In genomic region chr2:181550233-181550632, GRCm38 (mm10) we compare ENCODE assay signal across 25 mouse cellular contexts. TPM values are rescaled to one million over a fixed set of nuclear protein-coding genes. Genes with fewer than 3 reads are reported as not detected.
DNase-seq lines count a peak whose midpoint lies in the region; ATAC-seq and TF ChIP-seq lines count a peak whose summit lies in the region.
"Had no signal": no experiment of that assay in that cellular context is flagged by ENCODE, and none has a peak within 500 bp of the region (broad histone marks: within the 10 kb centered on the region; RNA-seq: fewer than 3 reads in every experiment).

No protein-coding gene starts in this region.

- H3K9me3 ChIP-seq in liver, postnatal 0 days (ENCODE audit: low read length) = no peaks in the 10 kb centered on the region
- H3K9me3 ChIP-seq in hindbrain, embryonic 10.5 days = no peaks in the 10 kb centered on the region
- H3K9me3 ChIP-seq: forebrain, embryonic 10.5 days; forebrain, embryonic 13.5 days; heart, embryonic 10.5 days; heart, embryonic 13.5 days; hindbrain, embryonic 12.5 days; hindbrain, embryonic 15.5 days had no signal

- no peaks in the 10 kb centered on the region for H3K27me3 ChIP-seq in C2C12 (ENCODE audit: control insufficient read depth, insufficient read depth, insufficient read length)
- H3K27me3 ChIP-seq in liver, postnatal 0 days (ENCODE audit: insufficient read depth, low read length) = no peaks in the 10 kb centered on the region
- H3K27me3 ChIP-seq in hindbrain, embryonic 10.5 days (ENCODE audit: insufficient read depth, poor library complexity, severe bottlenecking) = no peaks in the 10 kb centered on the region
- H3K27me3 ChIP-seq: forebrain, embryonic 13.5 days; heart, embryonic 13.5 days; hindbrain, embryonic 12.5 days; hindbrain, embryonic 15.5 days had no signal

- no peak for TF ChIP-seq CTCF in gastrocnemius, adult 2 months (IDR thresholded peaks at IDR 0.05)
- no peak for TF ChIP-seq CTCF in C2C12 (IDR thresholded peaks at IDR 0.05; ENCODE audit: control insufficient read depth, insufficient read depth, insufficient read length)
- no peak for TF ChIP-seq CTCF in liver, postnatal 0 days (IDR thresholded peaks at IDR 0.05; ENCODE audit: low read depth)

- WGBS in liver, postnatal 0 days (ENCODE audit: insufficient replicate concordance) = 95% methylated on average over 2 of the region's 2 CpGs
- 93% methylated on average over 2 of the region's 2 CpGs for WGBS in hindbrain, embryonic 10.5 days

- no peak for ATAC-seq in liver, postnatal 0 days
- ATAC-seq: activated CD4-positive, CD25-positive, alpha-beta regulatory T cell, adult 4 months; forebrain, embryonic 13.5 days; forebrain, embryonic 16.5 days; intestine, postnatal 0 days had no signal

- intact Hi-C loops in gastrocnemius, adult 2 months (cut with DNase I) = no loop called here
- intact Hi-C loops in gastrocnemius, postnatal 14 days (cut with DNase I; ENCODE audit: low total_unique reads) = no loop called here

- no peak overlapping the region for H3K4me2 ChIP-seq in liver, postnatal 0 days (ENCODE audit: low read depth, low read length)
- H3K4me2 ChIP-seq: forebrain, embryonic 13.5 days; heart, embryonic 13.5 days; hindbrain, embryonic 12.5 days; hindbrain, embryonic 15.5 days had no signal

- no peak overlapping the region for H3K27ac ChIP-seq in gastrocnemius, adult 2 months
- no peak overlapping the region for H3K27ac ChIP-seq in liver, postnatal 0 days (ENCODE audit: low read depth)
- H3K27ac ChIP-seq in hindbrain, embryonic 10.5 days = no peak overlapping the region
- H3K27ac ChIP-seq: forebrain, embryonic 10.5 days; forebrain, embryonic 13.5 days; heart, embryonic 10.5 days; heart, embryonic 13.5 days; hindbrain, embryonic 12.5 days; hindbrain, embryonic 15.5 days had no signal

- peaks cover 66% of the 10 kb centered on the region for H3K36me3 ChIP-seq in C2C12 (ENCODE audit: control insufficient read depth, insufficient read depth)
- H3K36me3 ChIP-seq in liver, postnatal 0 days (replicated peaks; ENCODE audit: insufficient read depth, low read length) = peaks cover 67% of the 10 kb centered on the region
- H3K36me3 ChIP-seq in hindbrain, embryonic 10.5 days = peaks cover 91% of the 10 kb centered on the region

- no peak overlapping the region for H3K4me3 ChIP-seq in gastrocnemius, adult 2 months
- H3K4me3 ChIP-seq in C2C12 (ENCODE audit: insufficient read depth, poor library complexity, severe bottlenecking) = no peak overlapping the region
- H3K4me3 ChIP-seq in liver, postnatal 0 days (ENCODE audit: low read depth, low read length) = no peak overlapping the region
- no peak overlapping the region for H3K4me3 ChIP-seq in hindbrain, embryonic 10.5 days
- H3K4me3 ChIP-seq: forebrain, embryonic 10.5 days; forebrain, embryonic 13.5 days; heart, embryonic 10.5 days; heart, embryonic 13.5 days; hindbrain, embryonic 12.5 days; hindbrain, embryonic 15.5 days had no signal

- peak; percentile 71 for DNase-seq in gastrocnemius, adult 2 months
- no peak for DNase-seq in gastrocnemius, postnatal 4 days (ENCODE audit: low spot score in 2 of 2)
- DNase-seq in gastrocnemius, postnatal 14 days = peak; percentile 41
- peak; percentile 46 for DNase-seq in skeletal muscle tissue, adult 2 months (ENCODE audit: low read depth, low spot score)
- DNase-seq in liver, postnatal 0 days = no peak
- DNase-seq in hindbrain, embryonic 10.5 days (ENCODE audit: low spot score) = no peak
- DNase-seq: adrenal gland, adult 8-10 months; adrenal gland, postnatal 25 days; B cell, adult 2 months; cerebellum, adult 11-12 months; cerebellum, adult 9-10 months; cerebellum, postnatal 14 days; heart, adult 18-20 months; heart, postnatal 14 days; heart, postnatal 4 days had no signal

- peaks cover 11% of the 10 kb centered on the region for H3K79me2 ChIP-seq in C2C12 (ENCODE audit: control insufficient read depth, insufficient read depth)

- no peak overlapping the region for H3ac ChIP-seq in C2C12 (ENCODE audit: control insufficient read depth, insufficient read length, low read depth)

- H3K4me1 ChIP-seq in liver, postnatal 0 days (ENCODE audit: insufficient read depth) = no peaks in the 10 kb centered on the region
- H3K4me1 ChIP-seq in hindbrain, embryonic 10.5 days (replicated peaks) = no peaks in the 10 kb centered on the region
- H3K4me1 ChIP-seq: forebrain, embryonic 10.5 days; forebrain, embryonic 13.5 days; heart, embryonic 10.5 days; hindbrain, embryonic 12.5 days; hindbrain, embryonic 15.5 days had no signal

- no peak for TF ChIP-seq EP300 in liver, postnatal 0 days (IDR thresholded peaks at IDR 0.05; ENCODE audit: low read depth)

- H3K9ac ChIP-seq in liver, postnatal 0 days (replicated peaks) = no peak overlapping the region
- H3K9ac ChIP-seq: forebrain, embryonic 13.5 days; heart, embryonic 13.5 days; hindbrain, embryonic 12.5 days; hindbrain, embryonic 15.5 days had no signal

- peaks cover 2% of the 10 kb centered on the region for H3K79me3 ChIP-seq in C2C12 (ENCODE audit: low read depth)

TF ChIP-seq in C2C12, 6 proteins besides CTCF, POLR2A, EP300 and RAD21:
- TF ChIP-seq USF1 (IDR thresholded peaks at IDR 0.05; ENCODE audit: low read depth) (no peak), MYOD1 (IDR thresholded peaks at IDR 0.05; ENCODE audit: control insufficient read depth, insufficient read length, low read depth) (peak; percentile 48), MYOG (IDR thresholded peaks at IDR 0.05; ENCODE audit: control insufficient read depth, extremely low read depth, insufficient read length) (no peak)

RNA-seq across cellular contexts. Expression of gene Dnajc5, which starts 29.9 kb away (rescaled TPM):
- 10 to 100 TPM; 43.7 to 46.6 TPM for total RNA-seq in gastrocnemius, adult 2 months (2021)
- 10 to 100 TPM; 84.7 to 88.0 TPM for total RNA-seq in gastrocnemius, postnatal 4 days (2021)
- 34.3 TPM for polyA plus RNA-seq in C2C12 (2012; fragmentation: generic; extraction: Trizol)
- total RNA-seq in gastrocnemius, postnatal 14 days (2021) = 10 to 100 TPM; 47.8 to 51.8 TPM
- 20.5 and 24.7 TPM in 2 replicates for polyA plus RNA-seq in liver, postnatal 0 days (2015; fragmentation: Nextera tagmentation; extraction: Ambion mirVana)
- 101 and 108 TPM in 2 replicates for polyA plus RNA-seq in hindbrain, embryonic 10.5 days (2016; fragmentation: Nextera tagmentation; extraction: Ambion mirVana)

RNA-seq across cellular contexts. Expression of gene Uckl1, which starts 34.5 kb away (rescaled TPM):
- 10 to 100 TPM; 26.1 to 29.1 TPM for total RNA-seq in gastrocnemius, adult 2 months (2021)
- total RNA-seq in gastrocnemius, postnatal 4 days (2021) = 10 to 100 TPM; 40.2 to 49.9 TPM
- polyA plus RNA-seq in C2C12 (2012; fragmentation: generic; extraction: Trizol) = 20.6 TPM
- 10 to 100 TPM; 28.8 to 29.7 TPM for total RNA-seq in gastrocnemius, postnatal 14 days (2021)
- 20.3 and 22.8 TPM in 2 replicates for polyA plus RNA-seq in liver, postnatal 0 days (2015; fragmentation: Nextera tagmentation; extraction: Ambion mirVana)
- polyA plus RNA-seq in hindbrain, embryonic 10.5 days (2016; fragmentation: Nextera tagmentation; extraction: Ambion mirVana) = 52.9 and 56.8 TPM in 2 replicates

RNA-seq across cellular contexts. Expression of gene Prpf6, which starts 41.4 kb away (rescaled TPM):
- 10 to 100 TPM; 31.1 to 36.5 TPM for total RNA-seq in gastrocnemius, adult 2 months (2021)
- 10 to 100 TPM; 41.9 to 43.9 TPM for total RNA-seq in gastrocnemius, postnatal 4 days (2021)
- polyA plus RNA-seq in C2C12 (2012; fragmentation: generic; extraction: Trizol) = 41.4 TPM
- total RNA-seq in gastrocnemius, postnatal 14 days (2021) = 10 to 100 TPM; 28.0 to 30.1 TPM
- polyA plus RNA-seq in liver, postnatal 0 days (2015; fragmentation: Nextera tagmentation; extraction: Ambion mirVana) = 16.7 and 17.5 TPM in 2 replicates
- polyA plus RNA-seq in hindbrain, embryonic 10.5 days (2016; fragmentation: Nextera tagmentation; extraction: Ambion mirVana) = 65.0 and 77.1 TPM in 2 replicates

RNA-seq across cellular contexts. Expression of gene Zfp512b, which starts 42.4 kb away (rescaled TPM):
- total RNA-seq in gastrocnemius, adult 2 months (2021) = 10 to 100 TPM; 17.6 to 20.3 TPM
- 10 to 100 TPM; 49.8 to 51.4 TPM for total RNA-seq in gastrocnemius, postnatal 4 days (2021)
- polyA plus RNA-seq in C2C12 (2012; fragmentation: generic; extraction: Trizol) = 9.8 TPM
- total RNA-seq in gastrocnemius, postnatal 14 days (2021) = 10 to 100 TPM; 20.5 to 20.9 TPM
- polyA plus RNA-seq in liver, postnatal 0 days (2015; fragmentation: Nextera tagmentation; extraction: Ambion mirVana) = 8.9 and 10.5 TPM in 2 replicates
- 36.9 and 45.4 TPM in 2 replicates for polyA plus RNA-seq in hindbrain, embryonic 10.5 days (2016; fragmentation: Nextera tagmentation; extraction: Ambion mirVana)

RNA-seq across cellular contexts. Expression of gene Samd10, which starts 48.8 kb away (rescaled TPM):
- total RNA-seq in gastrocnemius, adult 2 months (2021) = 1 to 10 TPM; 1.5 to 1.7 TPM
- total RNA-seq in gastrocnemius, postnatal 4 days (2021) = 1 to 10 TPM; 1.7 to 1.9 TPM
- polyA plus RNA-seq in C2C12 (2012; fragmentation: generic; extraction: Trizol) = 1.1 TPM
- under 1 TPM; 0.78 to 0.84 TPM for total RNA-seq in gastrocnemius, postnatal 14 days (2021)
- 2.1 and 2.3 TPM in 2 replicates for polyA plus RNA-seq in liver, postnatal 0 days (2015; fragmentation: Nextera tagmentation; extraction: Ambion mirVana)
- polyA plus RNA-seq in hindbrain, embryonic 10.5 days (2016; fragmentation: Nextera tagmentation; extraction: Ambion mirVana) = 36.1 and 72.6 TPM in 2 replicates

Comparison
In these comparisons a context has a peak if more than half of its experiments do, and no peak if none do; other contexts are left out.
1. DNase-seq: peak in gastrocnemius, adult 2 months (single experiment), gastrocnemius, postnatal 14 days (single experiment) and skeletal muscle tissue, adult 2 months (single experiment); none in gastrocnemius, postnatal 4 days (0 of 2), liver, postnatal 0 days (single experiment) and hindbrain, embryonic 10.5 days (single experiment).